Mouse (Mus musculus) B cell, adult 67 days (primary cell): ENCODE data around the gene Olfr601. TPM values are rescaled to one million over a fixed set of nuclear protein-coding genes. Genes with fewer than 3 reads are reported as not detected.

Experiments used
- total RNA-seq, 2 experiments: library from RNA; stranded (reverse); gene quantifications; 4 replicates each; pipeline ENCODE4 v1.2.4; 2023

Gene Olfr601
- total RNA-seq, result not detected

GRCm38 (mm10) chr7:103362555-103362954, at the start of gene Olfr601:
Gene Olfr601, minus strand, starts transcription at chr7:103362655.

GRCm38 (mm10) chr7:103386077-103386476, 23.6 kb upstream of the Olfr601 start, which contains the start of gene Olfr603:
Gene Olfr603, minus strand, starts transcription at chr7:103386177.

GRCm38 (mm10) chr7:103349569-103349968, 12.9 kb downstream of the Olfr601 start, which contains the start of gene Olfr600:
Gene Olfr600, minus strand, starts transcription at chr7:103349669.

GRCm38 (mm10) chr7:103335617-103336016, 26.8 kb downstream of the Olfr601 start, which contains the start of gene Olfr599:
Gene Olfr599, plus strand, starts transcription at chr7:103335917.

GRCm38 (mm10) chr7:103323268-103323667, 39.2 kb downstream of the Olfr601 start, which contains the start of gene Olfr598:
Gene Olfr598, plus strand, starts transcription at chr7:103323568.

GRCm38 (mm10) chr7:103316015-103316414, 46.4 kb downstream of the Olfr601 start, which contains the start of gene Olfr597:
Gene Olfr597, plus strand, starts transcription at chr7:103316315.

Other genes starting within 250 kb of the Olfr601 start
- gene Olfr586, start 237.0 kb downstream of the Olfr601 start, total RNA-seq, result not detected
- not detected for gene Olfr588-ps1, start 221.8 kb downstream of the Olfr601 start, total RNA-seq
- not detected for gene Olfr589, start 206.3 kb downstream of the Olfr601 start, total RNA-seq
- gene Olfr591, start 184.3 kb downstream of the Olfr601 start, total RNA-seq, result not detected
- gene Olfr592, start 177.9 kb downstream of the Olfr601 start, total RNA-seq, result not detected
- gene Olfr593, start 150.8 kb downstream of the Olfr601 start, total RNA-seq, result not detected
- not detected for gene Olfr594, start 145.7 kb downstream of the Olfr601 start, total RNA-seq
- gene Usp17ld, start 110.2 kb downstream of the Olfr601 start, total RNA-seq, result not detected
- gene Olfr596, start 57.0 kb downstream of the Olfr601 start, total RNA-seq, result not detected
- gene Olfr597, start 46.3 kb downstream of the Olfr601 start, total RNA-seq, result not detected
- gene Olfr598, start 39.1 kb downstream of the Olfr601 start, total RNA-seq, result not detected
- gene Olfr599, start 26.7 kb downstream of the Olfr601 start, total RNA-seq, result not detected
- gene Olfr600, start 13.0 kb downstream of the Olfr601 start, total RNA-seq, result not detected
- gene Olfr603, start 23.5 kb upstream of the Olfr601 start, total RNA-seq, result not detected
- not detected for gene Usp17lc, start 52.4 kb upstream of the Olfr601 start, total RNA-seq
- not detected for gene Olfr605, start 82.8 kb upstream of the Olfr601 start, total RNA-seq
- not detected for gene Olfr606, start 86.4 kb upstream of the Olfr601 start, total RNA-seq
- not detected for gene Olfr607, start 101.5 kb upstream of the Olfr601 start, total RNA-seq
- not detected for gene Olfr608, start 107.2 kb upstream of the Olfr601 start, total RNA-seq
- not detected for gene Olfr609, start 135.4 kb upstream of the Olfr601 start, total RNA-seq
- gene Olfr610, start 149.5 kb upstream of the Olfr601 start, total RNA-seq, result not detected
- not detected for gene Olfr611, start 158.2 kb upstream of the Olfr601 start, total RNA-seq
- gene Olfr612, start 180.1 kb upstream of the Olfr601 start, total RNA-seq, result not detected
- gene Olfr613, start 185.4 kb upstream of the Olfr601 start, total RNA-seq, result not detected
- gene Olfr615, start 193.4 kb upstream of the Olfr601 start, total RNA-seq, result not detected
- gene Olfr616, start 206.5 kb upstream of the Olfr601 start, total RNA-seq, result not detected
- not detected for gene Olfr617, start 210.4 kb upstream of the Olfr601 start, total RNA-seq
- not detected for gene Olfr618, start 227.4 kb upstream of the Olfr601 start, total RNA-seq
- not detected for gene Olfr619, start 237.9 kb upstream of the Olfr601 start, total RNA-seq
- gene Olfr620, start 249.9 kb upstream of the Olfr601 start, total RNA-seq, result not detected